Mouse (Mus musculus) bone marrow macrophage, adult 2 months (primary cell): ENCODE data around the gene Sypl2.

ENCODE experiments used
- CTCF ChIP-seq: IDR thresholded peaks from 2 replicates; pipeline ENCODE4 v1.5.1; 2012; ENCODE audit warnings: low read depth, mild to moderate bottlenecking, low read length, moderate library complexity
- POLR2A ChIP-seq: IDR thresholded peaks from 2 replicates; pipeline ENCODE4 v1.6.1; 2012; ENCODE audit warnings: mild to moderate bottlenecking, low read depth, low read length, borderline replicate concordance

DNA sequence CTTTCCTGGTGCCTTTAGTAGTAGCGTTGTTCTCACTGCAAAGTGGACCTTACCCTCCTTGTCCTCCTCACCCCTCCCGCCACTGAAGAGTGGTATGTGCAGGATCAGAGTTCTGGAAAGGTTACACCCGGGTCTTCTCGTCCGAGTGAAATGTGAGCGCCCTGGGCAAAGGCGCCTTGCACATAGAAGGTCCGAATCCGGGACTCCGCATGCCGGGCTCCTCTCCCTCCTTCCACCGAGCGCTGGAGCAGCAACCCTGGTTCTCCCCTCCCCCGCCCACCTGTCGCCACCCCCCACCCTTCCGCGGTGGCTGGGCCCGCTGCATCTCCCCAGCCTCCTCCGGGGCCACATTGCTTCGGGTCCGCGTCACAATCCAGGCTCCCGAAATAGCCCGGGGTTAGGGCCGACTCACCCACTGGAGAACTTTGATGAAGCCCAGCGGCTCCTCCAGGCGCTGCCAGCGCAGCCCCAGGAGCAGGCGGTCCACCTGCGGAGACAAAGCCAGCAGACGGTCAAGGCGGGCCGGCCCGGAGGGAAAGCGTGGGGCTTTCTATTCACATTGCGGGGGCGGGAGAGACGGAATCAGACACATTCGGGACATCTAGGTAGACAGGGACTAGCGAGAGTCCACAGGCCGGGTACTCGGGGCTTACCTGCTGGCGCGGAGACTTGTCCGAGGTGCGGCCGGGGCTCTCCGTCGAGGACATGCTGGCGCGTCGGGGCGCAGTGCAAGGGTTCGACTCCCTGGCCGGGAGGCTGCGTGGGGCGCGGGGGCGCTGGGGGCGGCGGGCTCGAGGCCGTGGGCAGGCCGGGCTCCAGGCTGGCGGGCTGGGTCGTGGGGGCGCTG lies 514 bp downstream of the Sypl2 start:
- TF ChIP-seq CTCF (no peak), POLR2A (no peak)
